Mouse (Mus musculus) embryonic facial prominence, embryonic 11.5 days (tissue): ENCODE data around the gene Mbd3. TPM values are rescaled to one million over a fixed set of nuclear protein-coding genes. Genes with fewer than 3 reads are reported as not detected.

Experiments
- ATAC-seq: fragments of 200-750 bp; cut with Nextera tagmentation; replicated peaks from 2 replicates; pipeline ENCODE4 v1.8.0; 2017; ENCODE audit warnings: low read depth; ENCODE audit not compliant: insufficient number of reproducible peaks, low FRiP score, low TSS enrichment
- DNase-seq: peaks from one replicate; pipeline ENCODE4 v3.0.0-alpha.2; 2015; ENCODE audit warnings: low spot score
- H3K27ac ChIP-seq: fragments of 300-500 bp; sonication (generic); replicated peaks from 2 replicates; pipeline ENCODE4 v1.5.1; 2014; ENCODE audit warnings: mild to moderate bottlenecking, low read depth, low read length, control low read depth
- H3K27me3 ChIP-seq: fragments of 300-500 bp; sonication (generic); 2 replicates; pipeline ENCODE4 v1.6.1; 2014; ENCODE audit warnings: mild to moderate bottlenecking, low read length, moderate library complexity, mixed read lengths; ENCODE audit not compliant: control insufficient read depth, insufficient read depth
- H3K36me3 ChIP-seq: fragments of 300-500 bp; sonication (generic); replicated peaks from 2 replicates; pipeline ENCODE4 v1.6.1; 2014; ENCODE audit warnings: low read depth, mild to moderate bottlenecking, low read length, moderate library complexity, mixed read lengths; ENCODE audit not compliant: control insufficient read depth, insufficient read depth
- H3K4me1 ChIP-seq: fragments of 300-500 bp; sonication (generic); 2 replicates; pipeline ENCODE4 v1.6.1; 2014; ENCODE audit warnings: low read length, mixed read lengths; ENCODE audit not compliant: control insufficient read depth, insufficient read depth
- H3K4me2 ChIP-seq: fragments of 300-500 bp; sonication (generic); 2 replicates; pipeline ENCODE4 v1.6.1; 2014; ENCODE audit warnings: low read depth, mild to moderate bottlenecking, control low read depth, low read length, moderate library complexity
- H3K4me3 ChIP-seq: fragments of 300-500 bp; sonication (generic); 2 replicates; pipeline ENCODE4 v1.5.1; 2014; ENCODE audit warnings: low read depth, low read length, control low read depth
- H3K9ac ChIP-seq: fragments of 300-500 bp; sonication (generic); replicated peaks from 2 replicates; pipeline ENCODE4 v1.6.1; 2014; ENCODE audit warnings: mild to moderate bottlenecking, control low read depth, low read length
- H3K9me3 ChIP-seq: fragments of 300-500 bp; sonication (generic); replicated peaks from 2 replicates; pipeline ENCODE4 v1.6.1; 2016; ENCODE audit warnings: mild to moderate bottlenecking, low read length, inconsistent platforms, mixed read lengths; ENCODE audit not compliant: control insufficient read depth
- WGBS: fragments of 180-500 bp; shearing (Covaris S2); extraction: QIAGEN DNeasy Blood & Tissue Kit; methylation state at CpG from one replicate; pipeline ENCODE4 v1.1.7; 2014; 5-methylcytosine and 5-hydroxymethylcytosine counted together
- polyA plus RNA-seq: library from polyadenylated mRNA; unstranded; fragments of >200 nt; fragmentation: Nextera tagmentation; extraction: Ambion mirVana; gene quantifications from 2 replicates; pipeline ENCODE4 v1.2.1, GENCODE M21; 2014

The Mbd3 gene
- polyA plus RNA-seq, 1 experiment from 2014 or later: 241 TPM

- Histone ChIP-seq H3K27ac (no peak overlapping the region), H3K4me1 (peaks cover 15% of the 10 kb centered on the region), H3K4me2 (peak overlapping the region; percentile 4; the same call in 1 of the 2 replicates), H3K9ac (no peak overlapping the region), H3K4me3 (no peak overlapping the region), H3K9me3 (no peaks in the 10 kb centered on the region), H3K36me3 (peaks cover 22% of the 10 kb centered on the region), H3K27me3 (no peaks in the 10 kb centered on the region)
- 73% methylated on average over 4 of the region's 4 CpGs for WGBS
- no peak for ATAC-seq
- DNase-seq: no peak
These were observed 15.9 kb downstream of the Mbd3 start for GRCm38 (mm10) chr10:80383431-80383830.

- peaks cover 11% of the 10 kb centered on the region; the same call in 1 of the 2 replicates for H3K4me1 ChIP-seq
- H3K4me3 ChIP-seq: no peak overlapping the region
- DNase-seq (no peak), ATAC-seq (no peak)
- H3K9me3 ChIP-seq: no peaks in the 10 kb centered on the region
- H3K4me2 ChIP-seq: no peak overlapping the region
- no peak overlapping the region for H3K27ac ChIP-seq
- WGBS: 89% methylated on average over 7 of the region's 7 CpGs
- H3K27me3 ChIP-seq: no peaks in the 10 kb centered on the region
- peaks cover 22% of the 10 kb centered on the region for H3K36me3 ChIP-seq
- no peak overlapping the region for H3K9ac ChIP-seq
These were observed 16.5 kb downstream of the Mbd3 start for GRCm38 (mm10) chr10:80382641-80383365.

GRCm38 (mm10) chr10:80377716-80378115, 21.6 kb downstream of the Mbd3 start:
- no peak for DNase-seq
- Histone ChIP-seq H3K4me3 (no peak overlapping the region), H3K9me3 (no peaks in the 10 kb centered on the region), H3K9ac (no peak overlapping the region), H3K36me3 (peaks cover 14% of the 10 kb centered on the region), H3K4me1 (no peaks in the 10 kb centered on the region), H3K27ac (no peak overlapping the region), H3K4me2 (no peak overlapping the region), H3K27me3 (no peaks in the 10 kb centered on the region)
- WGBS: 51% methylated on average over 10 of the region's 10 CpGs
- ATAC-seq: no peak

- ATAC-seq: no peak
- H3K27me3 ChIP-seq: no peaks in the 10 kb centered on the region
- H3K4me1 ChIP-seq: no peaks in the 10 kb centered on the region
- no peaks in the 10 kb centered on the region for H3K9me3 ChIP-seq
- H3K27ac ChIP-seq: no peak overlapping the region
- no peak overlapping the region for H3K4me3 ChIP-seq
- H3K9ac ChIP-seq: no peak overlapping the region
- no peak overlapping the region for H3K4me2 ChIP-seq
- peak; percentile 96 for DNase-seq
- H3K36me3 ChIP-seq: peaks cover 6% of the 10 kb centered on the region
- 3% methylated on average over 7 of the region's 7 CpGs for WGBS
These were observed 23.2 kb downstream of the Mbd3 start for GRCm38 (mm10) chr10:80376160-80376559.

GRCm38 (mm10) chr10:80374063-80374462, 25.3 kb downstream of the Mbd3 start:
- no peaks in the 10 kb centered on the region for H3K9me3 ChIP-seq
- WGBS: 14% methylated on average over 6 of the region's 6 CpGs
- DNase-seq: peak; percentile 80

GRCm38 (mm10) chr10:80372706-80373105, 26.6 kb downstream of the Mbd3 start:
- DNase-seq: no peak
- Histone ChIP-seq H3K36me3 (no peaks in the 10 kb centered on the region), H3K4me1 (no peaks in the 10 kb centered on the region), H3K9me3 (no peaks in the 10 kb centered on the region), H3K27me3 (no peaks in the 10 kb centered on the region), H3K27ac (no peak overlapping the region), H3K4me3 (no peak overlapping the region), H3K4me2 (no peak overlapping the region), H3K9ac (no peak overlapping the region; the same call in 1 of the 2 replicates)
- 79% methylated on average over 6 of the region's 6 CpGs for WGBS
- no peak for ATAC-seq

More at GRCm38 (mm10) chr10:80374063-80374462, 25.3 kb downstream of the Mbd3 start:
- no peak for ATAC-seq
- H3K4me2 ChIP-seq: no peak overlapping the region
- H3K36me3 ChIP-seq: no peaks in the 10 kb centered on the region
- no peaks in the 10 kb centered on the region for H3K4me1 ChIP-seq
- H3K27ac ChIP-seq: no peak overlapping the region
- H3K27me3 ChIP-seq: no peaks in the 10 kb centered on the region
- H3K9ac ChIP-seq: no peak overlapping the region
- H3K4me3 ChIP-seq: no peak overlapping the region

GRCm38 (mm10) chr10:80371983-80372382, 27.4 kb downstream of the Mbd3 start:
- Histone ChIP-seq H3K4me1 (no peaks in the 10 kb centered on the region), H3K27me3 (no peaks in the 10 kb centered on the region), H3K4me3 (no peak overlapping the region), H3K36me3 (no peaks in the 10 kb centered on the region), H3K9me3 (no peaks in the 10 kb centered on the region), H3K9ac (no peak overlapping the region), H3K4me2 (no peak overlapping the region), H3K27ac (no peak overlapping the region)
- WGBS: 49% methylated on average over 9 of the region's 9 CpGs
- DNase-seq (no peak), ATAC-seq (no peak)

GRCm38 (mm10) chr10:80371411-80371966, 27.9 kb downstream of the Mbd3 start:
- Histone ChIP-seq H3K4me2 (no peak overlapping the region; the same call in 1 of the 2 replicates), H3K9me3 (no peaks in the 10 kb centered on the region), H3K4me3 (peak overlapping the region; percentile 22; the same call in 1 of the 2 replicates), H3K36me3 (no peaks in the 10 kb centered on the region), H3K4me1 (no peaks in the 10 kb centered on the region), H3K27ac (no peak overlapping the region), H3K27me3 (no peaks in the 10 kb centered on the region), H3K9ac (peak overlapping the region; percentile 10; the same call in 1 of the 2 replicates)
- 4% methylated on average over 12 of the region's 12 CpGs for WGBS
- DNase-seq (peak; percentile 87), ATAC-seq (peak; percentile 81)
